Mouse (Mus musculus): ENCODE measurements around the gene Vps26a.
"Not testable (repeated sequence)": the region's sequence is repeated elsewhere in the genome, so short reads cannot be mapped to it uniquely, and the experiment has no call there.

The Vps26a gene

GRCm38 (mm10) chr10:62501951-62502350 is 15.3 kb upstream of the Vps26a start:
- in situ Hi-C loops (cut with MboI, MseI) = no loop called here

DNA sequence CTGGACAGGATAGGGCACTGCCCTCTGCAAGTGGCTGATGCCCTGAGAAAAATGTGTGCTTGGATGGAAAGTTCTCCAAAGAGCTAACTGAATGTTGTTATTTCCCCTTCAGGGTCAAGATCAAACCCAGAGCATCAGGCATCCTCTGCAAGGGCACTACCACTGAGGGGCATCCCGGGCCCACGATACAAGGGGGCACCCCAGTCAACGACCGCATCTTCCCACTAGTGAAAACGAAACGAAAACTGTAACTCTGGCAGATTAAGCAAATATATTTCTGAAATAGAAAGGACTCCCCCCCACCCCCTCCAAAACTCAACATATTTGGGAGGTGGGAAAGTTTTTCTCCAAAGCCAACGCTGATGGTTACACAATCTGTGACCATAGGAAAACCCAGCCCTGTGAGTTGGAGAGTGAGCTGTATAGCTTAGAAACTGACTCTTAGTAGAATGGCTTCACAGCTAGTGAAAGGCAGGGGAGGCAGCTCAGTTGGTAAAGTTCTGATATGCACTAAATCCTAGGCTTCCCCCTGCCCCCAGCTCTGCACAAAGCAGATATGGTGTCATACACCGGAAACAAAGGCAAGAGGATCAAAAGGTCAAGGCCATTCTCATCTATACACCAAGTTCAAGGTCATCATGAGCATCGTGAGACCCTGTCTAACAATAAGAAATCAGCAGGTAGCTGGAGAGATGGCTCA is 14.5 kb upstream of the Vps26a start:
- in situ Hi-C loops (cut with MboI, MseI) = no loop called here

DNA sequence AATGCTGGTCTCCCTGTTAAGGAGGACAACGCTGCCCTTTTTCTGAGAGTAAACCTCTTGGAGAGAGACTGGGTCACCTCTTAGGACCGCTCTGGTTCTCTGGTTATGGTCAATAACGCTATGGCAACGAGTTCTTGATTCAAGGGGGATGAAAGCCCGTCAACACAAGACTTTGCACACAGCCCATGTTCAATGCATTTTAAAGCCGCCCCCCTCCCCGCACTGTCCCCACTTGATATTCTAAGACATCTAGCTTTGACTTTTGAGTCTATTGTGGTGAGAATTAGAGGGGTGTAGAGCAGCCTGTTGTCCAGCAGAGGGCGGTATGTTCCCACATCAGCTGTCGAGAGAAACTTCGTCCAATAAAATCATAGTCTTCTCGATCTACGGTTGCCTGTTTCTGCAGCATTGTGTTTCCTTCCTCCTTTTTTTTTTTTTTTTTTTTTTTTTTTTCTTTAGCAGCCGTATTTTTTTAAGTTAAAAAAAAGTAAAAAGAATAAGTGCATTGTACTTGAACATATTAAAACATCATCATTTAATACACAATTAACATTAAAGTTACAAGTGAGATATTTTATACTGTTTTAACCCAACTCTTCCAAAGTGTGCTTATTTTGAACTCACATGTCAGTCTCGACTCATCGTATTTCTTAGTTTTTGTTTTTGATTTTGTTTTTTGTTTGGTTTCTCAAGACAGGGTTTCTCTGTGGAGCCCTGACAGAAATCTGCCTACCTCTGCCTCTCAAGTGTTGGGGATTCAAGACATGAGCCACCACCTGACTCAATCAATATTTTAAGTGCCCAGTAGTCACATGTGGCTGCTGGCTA is 13.7 kb upstream of the Vps26a start:
- in situ Hi-C loops (cut with MboI, MseI) = no loop called here

DNA sequence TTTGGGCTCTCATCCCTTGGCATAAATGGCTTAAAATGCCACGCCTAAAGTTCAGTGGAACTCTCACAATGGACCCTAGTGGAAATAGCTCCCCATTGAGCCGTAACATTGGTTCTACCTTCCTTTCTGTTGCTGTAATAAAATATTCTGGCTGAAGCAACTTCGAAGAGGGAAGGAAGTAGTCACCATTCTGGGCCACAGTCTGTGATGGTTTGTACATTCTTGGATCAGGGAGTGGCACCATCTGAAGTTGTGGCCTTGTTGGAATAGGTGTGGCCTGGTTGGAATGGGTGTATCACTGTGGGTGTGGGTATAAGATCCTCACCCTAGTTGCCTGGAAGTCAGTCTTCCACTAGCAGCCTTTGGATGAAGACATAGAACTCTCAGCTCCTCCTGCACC is 5.1 kb upstream of the Vps26a start:
- in situ Hi-C loops (cut with MboI, MseI) = loop anchor here (25.0 kb wide), 1 partner anchor 804 kb away; the partner anchor contains the start of genes Sar1a and Tysnd1

DNA sequence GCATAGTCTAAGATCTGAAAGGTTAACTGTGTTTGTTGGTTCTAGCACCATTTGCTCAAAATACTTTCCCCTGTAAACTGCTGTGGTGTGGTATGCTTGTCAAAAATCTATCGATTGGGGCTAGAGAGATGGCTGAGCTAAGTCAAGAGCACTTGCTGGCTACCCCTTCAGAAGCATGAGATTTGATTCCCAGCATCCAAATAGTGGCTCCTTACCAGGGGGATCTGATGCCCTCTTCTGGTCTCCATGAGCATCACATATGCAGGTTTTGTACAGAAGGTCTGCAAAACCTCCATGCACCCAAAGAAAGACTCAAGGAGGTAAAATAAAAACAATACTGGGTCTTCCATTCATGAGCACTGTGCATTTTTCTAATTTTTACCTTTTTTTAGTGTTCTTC is 1.7 kb upstream of the Vps26a start:
- in situ Hi-C loops (cut with MboI, MseI) = loop anchor here (25.0 kb wide), 1 partner anchor 801 kb away; the partner anchor contains the start of genes Sar1a and Tysnd1

GRCm38 (mm10) chr10:62485878-62486582 is 575 bp downstream of the Vps26a start:
- in situ Hi-C loops (cut with MboI, MseI) = loop anchor here (25.0 kb wide), 1 partner anchor 799 kb away; the partner anchor contains the start of genes Sar1a and Tysnd1

GRCm38 (mm10) chr10:62481108-62481852 is 5.3 kb downstream of the Vps26a start:
- in situ Hi-C loops (cut with MboI, MseI) = loop anchor here (25.0 kb wide), 1 partner anchor 794 kb away; the partner anchor contains the start of genes Sar1a and Tysnd1

GRCm38 (mm10) chr10:62476980-62477379 is 9.6 kb downstream of the Vps26a start:
- in situ Hi-C loops (cut with MboI, MseI) = loop anchor here (25.0 kb wide), 1 partner anchor 790 kb away; the partner anchor contains the start of genes Sar1a and Tysnd1

DNA sequence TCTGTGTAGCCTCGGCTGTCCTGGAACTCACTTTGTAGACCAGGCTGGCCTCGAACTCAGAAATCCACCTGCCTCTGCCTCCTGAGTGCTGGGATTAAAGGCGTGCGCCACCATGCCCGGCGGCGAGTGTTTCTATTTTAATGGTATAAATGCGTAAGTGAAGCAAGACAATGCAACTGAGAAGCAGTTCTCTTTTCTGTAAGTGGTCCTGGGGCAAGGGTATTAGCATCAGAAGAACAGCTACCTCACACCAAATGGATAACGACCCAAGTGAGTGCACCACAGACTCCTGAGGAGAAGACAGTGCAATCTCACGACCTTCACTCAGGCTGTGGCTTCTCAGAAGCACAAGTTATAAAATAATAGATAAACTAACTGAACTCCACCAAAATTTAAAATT is 11.7 kb downstream of the Vps26a start:
- in situ Hi-C loops (cut with MboI, MseI) = loop anchor here (25.0 kb wide), 1 partner anchor 788 kb away; the partner anchor contains the start of genes Sar1a and Tysnd1

DNA sequence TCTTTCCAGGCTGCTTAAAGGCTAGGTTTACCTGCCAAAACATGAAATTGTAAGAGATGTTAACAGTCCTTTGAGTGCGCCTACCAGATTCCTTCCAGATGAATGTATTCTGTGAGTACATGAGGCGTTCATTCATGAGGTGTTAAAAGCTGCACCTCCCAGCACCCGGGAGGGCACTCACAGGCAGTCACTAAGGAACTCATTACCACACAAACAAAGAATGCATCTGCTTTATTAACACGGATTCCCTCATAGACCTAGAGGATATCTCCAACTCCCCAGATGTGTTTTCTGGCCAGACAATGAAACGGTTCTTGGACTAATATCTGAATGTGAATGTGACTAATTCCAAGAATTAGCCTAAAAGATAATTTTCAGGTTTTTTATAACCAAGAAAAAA is 15.5 kb downstream of the Vps26a start:
- in situ Hi-C loops (cut with MboI, MseI) = no loop called here

GRCm38 (mm10) chr10:62469736-62470135 is 16.9 kb downstream of the Vps26a start:
- in situ Hi-C loops (cut with MboI, MseI) = no loop called here

- in situ Hi-C loops (cut with MboI, MseI) = no loop called here
Measured at GRCm38 (mm10) chr10:62461321-62461720, 25.3 kb downstream of the Vps26a start.

- in situ Hi-C loops (cut with MboI, MseI) = not testable (repeated sequence)
Measured at GRCm38 (mm10) chr10:62452001-62452400, 34.6 kb downstream of the Vps26a start.

DNA sequence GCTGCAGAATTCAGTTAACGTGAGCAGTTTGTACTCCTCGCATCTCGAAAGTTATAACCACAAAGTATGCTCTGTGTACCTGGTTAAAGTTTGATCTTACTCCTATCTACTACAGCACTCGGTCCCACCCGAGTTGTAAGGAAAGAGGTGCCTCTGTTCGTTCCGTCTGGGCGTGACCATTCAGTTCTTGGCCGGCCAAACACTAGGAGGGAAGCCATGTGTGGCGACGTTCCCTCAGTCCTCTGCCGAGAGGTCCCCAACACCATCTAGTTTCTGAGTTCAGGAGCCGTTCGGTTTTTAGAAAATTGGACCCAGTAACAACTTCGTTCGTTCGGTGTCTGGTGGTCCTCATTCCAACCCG is 36.3 kb downstream of the Vps26a start:
- in situ Hi-C loops (cut with MboI, MseI) = no loop called here

DNA sequence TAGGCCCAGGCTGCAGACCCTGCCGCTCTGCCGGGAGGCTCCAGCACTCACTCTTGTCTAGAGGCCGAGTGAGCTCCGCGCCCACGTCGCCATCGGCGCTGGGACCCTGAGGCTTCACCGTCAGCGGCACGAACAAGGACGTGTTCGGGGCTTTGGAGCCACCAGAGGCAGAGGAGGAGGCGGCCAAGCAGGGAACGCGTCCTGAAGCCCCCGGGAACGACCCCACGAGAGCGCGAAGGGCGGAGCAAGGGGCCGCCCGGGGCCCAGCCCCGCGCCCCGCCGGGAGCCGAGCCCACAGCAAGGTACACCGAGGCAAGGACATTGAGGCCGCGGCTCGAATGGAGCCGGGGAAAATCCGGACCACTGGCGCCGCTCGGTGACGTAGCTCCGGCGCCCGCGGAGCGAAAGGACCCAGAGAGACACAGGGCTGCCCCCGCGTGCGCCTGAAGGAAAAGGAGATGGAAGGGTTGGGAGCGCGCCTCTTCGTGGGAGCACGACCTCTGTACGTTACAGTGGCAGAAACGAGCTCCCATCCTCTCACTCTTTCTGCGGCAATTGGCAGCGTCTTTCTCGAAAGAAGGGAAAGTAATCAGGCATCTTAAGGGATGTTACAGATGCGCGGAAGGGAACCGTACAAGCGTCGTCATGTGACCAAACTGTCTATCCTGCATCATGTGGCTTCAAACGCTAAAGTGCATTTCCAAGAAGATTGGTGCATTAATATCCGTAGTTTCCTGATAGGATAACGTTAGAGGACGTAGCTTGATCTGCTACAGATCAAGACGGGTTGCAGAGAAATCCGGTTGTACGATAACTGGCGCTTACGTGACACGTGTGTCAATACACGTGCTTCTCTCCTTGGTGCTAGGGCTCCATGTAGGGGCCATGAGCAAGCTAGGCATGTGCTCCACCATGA is 37.0 kb downstream of the Vps26a start, which contains the start of the genes 4930507D05Rik and Supv3l1:
TSS of gene 4930507D05Rik (plus strand) at position 126 of the 916 bp plus-strand sequence.
TSS of gene Supv3l1 (minus strand) at position 375 of the 916 bp plus-strand sequence.
- in situ Hi-C loops (cut with MboI, MseI) = no loop called here

GRCm38 (mm10) chr10:62430427-62430826 is 56.2 kb downstream of the Vps26a start:
- in situ Hi-C loops (cut with MboI, MseI) = no loop called here

- in situ Hi-C loops (cut with MboI, MseI) = loop anchor here (5.0 kb wide), 1 partner anchor 73 kb away; no protein-coding TSS in a partner anchor
Measured at GRCm38 (mm10) chr10:62425081-62425871, 61.3 kb downstream of the Vps26a start.

DNA sequence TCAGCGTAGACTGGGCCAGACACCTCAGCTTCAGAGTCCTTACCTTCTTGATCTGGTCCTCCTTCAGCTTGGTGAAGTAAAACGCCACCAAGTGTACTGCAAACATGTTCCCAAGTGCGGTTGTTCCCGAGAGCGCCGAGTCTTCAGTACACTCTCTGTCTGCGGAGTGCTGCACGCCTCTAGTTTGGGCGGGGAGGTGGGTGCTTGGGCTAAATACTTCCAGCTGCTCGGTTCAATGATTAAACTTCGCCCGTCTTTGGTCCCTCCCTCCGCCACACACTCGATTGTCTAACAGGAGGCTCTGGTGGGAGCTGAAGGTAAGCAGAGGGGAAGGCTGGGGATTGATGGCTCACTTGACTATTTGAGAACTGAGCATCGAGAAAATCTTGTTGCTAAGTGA is 64.3 kb downstream of the Vps26a start, which contains the start of gene Hkdc1:
TSS of gene Hkdc1 (minus strand) at position 237 of the 400 bp plus-strand sequence.
- in situ Hi-C loops (cut with MboI, MseI) = no loop called here

DNA sequence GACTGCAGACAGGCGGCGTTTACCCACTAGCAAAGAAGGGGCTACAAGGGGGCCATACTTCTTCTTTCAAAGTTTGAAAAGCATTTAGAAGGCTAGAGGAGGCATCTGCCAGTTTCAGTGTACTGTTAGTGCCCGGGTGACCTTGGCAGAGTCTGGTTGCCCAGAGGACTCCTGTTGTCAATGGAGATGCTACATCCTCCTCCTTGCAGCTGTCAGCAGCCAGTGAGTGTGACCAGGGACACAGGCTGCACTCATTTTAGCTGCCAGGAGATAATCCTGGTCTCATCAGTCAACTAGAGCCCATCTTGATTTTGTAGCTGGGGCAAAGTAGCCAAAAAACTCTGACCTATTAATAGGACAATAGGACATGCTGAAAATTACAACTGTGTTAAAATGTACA is 65.5 kb downstream of the Vps26a start:
- in situ Hi-C loops (cut with MboI, MseI) = no loop called here
